Mouse (Mus musculus): ENCODE results near the gene Cald1.

The Cald1 gene

GRCm38 (mm10) chr6:34776396-34776795 lies 178.1 kb downstream of the Cald1 start:
- DNase-seq: no peak

GRCm38 (mm10) chr6:34777094-34777493 lies 178.8 kb downstream of the Cald1 start:
- DNase-seq: no peak

- no peak for DNase-seq
Observed at GRCm38 (mm10) chr6:34777981-34778668, 179.8 kb downstream of the Cald1 start.

GRCm38 (mm10) chr6:34780231-34780942 lies 182.1 kb downstream of the Cald1 start, which contains the start of gene Agbl3:
Agbl3 (plus strand) TSS chr6:34780432.
- peak; percentile 85 to 92 for DNase-seq

- DNase-seq: no peak
Observed at GRCm38 (mm10) chr6:34780943-34781289, 182.6 kb downstream of the Cald1 start.

- DNase-seq: no peak
Observed at GRCm38 (mm10) chr6:34782493-34782892, 184.2 kb downstream of the Cald1 start.

- no peak for DNase-seq
Observed at GRCm38 (mm10) chr6:34796881-34797280, 198.6 kb downstream of the Cald1 start.

GRCm38 (mm10) chr6:34797887-34798286 lies 199.6 kb downstream of the Cald1 start:
- DNase-seq: no peak

- DNase-seq: no peak
Observed at GRCm38 (mm10) chr6:34805582-34805981, 207.3 kb downstream of the Cald1 start.

GRCm38 (mm10) chr6:34810651-34811050 lies 212.4 kb downstream of the Cald1 start:
- DNase-seq: no peak

- DNase-seq: no peak
Observed at GRCm38 (mm10) chr6:34824406-34824805, 226.1 kb downstream of the Cald1 start.
